Mouse (Mus musculus) thymus, postnatal 4 days (tissue): Measurements from ENCODE around the gene Tmem223.

Source experiments
- DNase-seq: peaks from one replicate; pipeline ENCODE4 v3.0.0; 2021

The Tmem223 gene

DNA sequence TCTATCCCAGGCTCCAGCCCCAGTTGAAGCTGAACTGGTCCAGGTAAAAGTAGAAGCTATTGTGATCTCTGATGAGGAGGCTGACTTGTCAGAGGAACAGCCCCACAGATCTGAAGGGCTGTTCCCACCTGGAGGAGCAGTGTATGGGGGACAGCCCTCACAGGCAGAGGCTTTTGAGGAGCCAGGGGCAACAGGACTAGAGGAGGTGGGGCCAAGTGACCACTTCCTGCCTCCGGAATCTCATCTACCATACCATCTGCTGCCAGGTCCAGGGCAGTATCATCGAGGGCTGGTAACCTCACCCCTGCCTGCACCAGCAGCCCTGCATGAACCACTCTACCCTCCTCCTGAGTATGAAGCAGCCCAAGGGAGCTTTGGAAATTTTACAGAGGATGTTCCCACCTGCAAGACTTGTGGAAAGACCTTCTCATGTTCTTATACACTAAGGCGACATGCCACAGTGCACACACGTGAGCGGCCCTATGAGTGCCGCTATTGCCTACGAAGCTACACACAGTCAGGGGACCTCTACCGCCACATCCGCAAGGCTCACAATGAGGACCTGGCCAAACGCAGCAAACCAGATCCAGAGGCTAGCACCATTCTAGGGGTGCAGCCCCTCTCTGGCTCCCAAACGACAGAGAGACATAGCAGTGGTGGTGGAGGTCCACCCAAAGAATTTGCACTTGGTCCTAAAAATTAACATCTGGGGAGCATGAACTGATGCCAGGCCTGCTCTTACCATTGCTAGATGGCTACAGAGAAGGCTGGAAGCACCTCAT lies 33.3 kb downstream of the Tmem223 start:
- no peak for DNase-seq

DNA sequence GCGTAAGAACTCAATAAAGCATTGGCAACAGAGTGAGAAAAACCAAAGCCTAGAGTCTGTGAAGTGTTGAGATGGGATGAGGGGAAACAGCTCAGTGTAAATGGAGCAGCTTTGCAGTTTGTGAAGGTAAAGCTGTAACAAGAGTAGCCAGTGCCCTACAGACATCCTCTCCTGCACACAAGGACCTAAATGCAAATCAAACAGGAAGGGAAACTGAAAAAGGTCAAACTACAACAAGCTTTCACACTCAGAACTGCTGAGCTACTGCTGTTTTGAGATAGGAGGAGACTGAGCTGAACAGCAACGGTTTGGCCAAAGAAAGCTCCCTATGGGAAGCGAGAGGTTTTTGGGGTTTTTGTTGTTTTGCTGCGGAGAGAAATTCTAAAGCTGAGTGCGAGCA lies 36.0 kb downstream of the Tmem223 start:
- no peak for DNase-seq

DNA sequence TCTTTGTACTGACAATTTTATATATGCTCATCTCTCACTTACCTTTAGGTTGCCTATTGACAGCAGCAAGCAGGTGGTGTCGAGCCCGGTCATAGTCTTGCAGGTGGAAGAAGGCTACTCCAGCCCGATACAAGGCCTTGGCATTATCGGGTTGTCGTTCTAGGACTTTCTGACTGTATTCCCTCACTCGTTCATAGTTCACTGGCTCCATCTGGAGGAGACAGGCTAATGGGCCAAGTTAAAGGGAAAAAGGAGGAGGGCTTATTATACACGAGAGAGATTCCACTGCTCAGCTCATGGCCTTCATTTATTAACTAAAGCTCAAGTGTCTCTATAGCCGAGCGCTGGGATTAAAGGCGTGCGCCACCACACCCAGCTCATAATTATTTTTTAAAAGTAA lies 45.0 kb downstream of the Tmem223 start:
- DNase-seq: no peak

DNA sequence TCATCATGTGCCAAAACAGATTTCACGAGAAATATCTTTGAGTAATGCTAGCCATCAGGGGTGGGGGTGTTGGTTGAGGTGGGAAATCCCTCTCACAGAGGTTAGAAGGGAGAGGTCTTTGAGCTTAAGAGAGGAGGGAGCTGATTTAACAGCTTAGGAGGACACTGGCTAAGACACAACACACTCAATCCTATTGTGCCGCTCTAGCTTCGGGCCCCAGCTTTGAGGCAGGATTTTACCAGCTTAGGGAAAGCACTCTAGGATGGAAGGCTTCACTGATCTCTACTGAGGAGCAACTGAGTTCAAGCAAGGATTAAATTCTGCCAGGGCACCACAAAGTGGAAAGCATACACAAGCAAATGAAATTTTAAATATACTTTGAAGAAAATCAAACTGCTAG lies 46.2 kb downstream of the Tmem223 start:
- DNase-seq: no peak

DNA sequence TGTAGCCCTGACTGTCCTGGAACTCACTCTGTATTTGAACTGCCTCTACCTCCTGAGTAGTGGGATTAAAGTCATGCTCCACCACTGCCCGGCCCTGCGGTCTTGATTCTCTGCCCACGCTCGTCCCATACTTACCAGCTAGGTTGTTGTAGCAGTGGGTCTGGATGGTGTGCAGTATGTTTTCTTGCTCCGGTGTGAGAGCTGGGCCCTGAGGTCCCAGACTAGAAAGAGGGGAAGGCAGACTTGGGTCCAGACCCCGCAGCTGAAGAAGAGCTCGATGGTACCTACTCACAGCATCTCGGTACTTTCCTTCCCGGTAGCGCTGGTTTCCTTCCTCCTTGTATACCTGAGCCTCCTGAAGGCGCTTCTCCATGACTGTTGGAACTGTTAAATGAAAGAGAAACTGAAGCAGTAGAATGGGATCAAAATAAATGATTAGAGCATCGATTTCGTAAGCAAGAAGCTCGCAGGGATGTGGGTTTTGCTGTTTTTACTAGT lies 47.6 kb downstream of the Tmem223 start:
- peak; percentile 36 for DNase-seq

DNA sequence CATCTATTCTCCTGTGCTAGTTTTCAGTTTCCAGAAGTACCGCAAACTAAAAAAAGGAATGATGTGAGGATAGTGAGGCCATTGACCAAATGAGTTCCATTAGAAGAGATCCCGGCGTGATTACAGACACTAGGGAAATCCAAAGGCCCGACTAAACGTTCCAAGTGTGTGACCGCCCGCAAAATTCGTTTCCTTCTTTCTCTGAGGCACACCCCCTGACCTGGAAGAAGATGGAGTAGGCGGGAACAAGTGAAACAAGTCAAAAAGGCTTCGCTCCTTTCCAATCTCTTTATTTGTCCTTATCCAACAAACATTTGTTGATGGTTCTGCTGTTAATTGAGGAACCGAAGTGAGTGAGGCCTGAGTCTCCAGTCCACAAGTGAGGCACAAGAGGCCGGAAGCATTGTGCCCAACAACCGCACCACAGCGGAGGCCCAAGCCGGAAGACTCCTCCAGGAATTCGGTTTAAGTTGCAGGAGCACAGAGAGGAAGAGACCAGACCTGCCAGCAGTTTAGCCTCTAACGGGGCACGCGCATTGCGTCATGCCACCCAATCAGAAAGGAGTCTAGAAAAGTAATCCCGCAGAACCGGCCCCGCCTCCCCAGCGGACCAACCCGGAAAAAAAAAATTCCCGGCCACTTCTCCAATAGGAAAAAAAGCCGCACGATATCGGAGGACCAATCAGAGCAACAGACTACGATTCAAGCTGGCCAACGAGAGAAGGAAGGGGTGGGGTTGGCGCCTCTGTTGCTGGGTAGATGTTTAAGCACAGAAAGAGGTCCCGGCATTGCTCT lies 48.2 kb downstream of the Tmem223 start, which contains the start of gene Ttc9c:
Gene Ttc9c (minus strand): TSS at position 533 of the 795 bp plus-strand sequence.
- peak; percentile 91 for DNase-seq

DNA sequence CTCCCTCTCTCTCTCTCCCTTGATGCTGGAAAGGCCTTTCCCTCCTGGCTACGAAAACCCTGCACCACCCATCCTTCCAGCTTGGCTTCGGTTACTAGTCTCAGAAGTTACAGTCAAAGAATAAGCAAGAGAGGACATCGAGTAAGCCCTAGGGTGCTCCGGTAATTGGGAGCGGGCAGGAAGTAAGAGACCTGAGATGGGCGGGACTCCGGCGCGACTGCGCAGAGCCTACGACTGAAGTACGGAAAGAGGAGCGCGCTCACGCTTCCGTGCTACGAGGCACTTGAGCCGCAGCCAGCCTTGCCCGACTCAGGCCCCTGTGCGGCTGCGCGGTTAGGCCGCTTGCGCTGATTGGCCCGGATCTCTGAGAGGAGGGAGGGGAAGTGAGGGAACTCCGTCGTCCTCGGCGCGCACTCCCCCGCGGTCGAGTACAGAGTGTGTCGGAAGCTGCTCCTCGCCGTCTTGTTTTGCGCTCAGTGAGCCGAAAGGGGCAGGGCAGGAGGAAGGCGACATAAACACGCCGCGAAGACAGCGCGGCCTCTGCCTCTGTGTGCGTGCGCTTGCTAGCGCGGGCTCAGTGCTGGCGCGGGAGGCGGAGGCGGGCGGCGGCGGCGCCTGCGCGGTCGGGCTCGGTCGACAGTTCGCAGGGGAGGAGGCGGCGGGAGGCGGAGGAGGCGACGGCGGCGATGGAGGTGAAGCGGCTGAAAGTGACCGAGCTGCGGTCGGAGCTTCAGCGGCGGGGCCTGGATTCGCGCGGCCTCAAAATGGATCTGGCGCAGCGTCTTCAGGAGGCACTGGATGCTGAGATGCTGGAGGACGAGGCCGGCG lies 49.0 kb downstream of the Tmem223 start, which contains the start of gene Hnrnpul2:
Gene Hnrnpul2 (plus strand): TSS at position 415 of the 828 bp plus-strand sequence.
- DNase-seq: peak; percentile 96

DNA sequence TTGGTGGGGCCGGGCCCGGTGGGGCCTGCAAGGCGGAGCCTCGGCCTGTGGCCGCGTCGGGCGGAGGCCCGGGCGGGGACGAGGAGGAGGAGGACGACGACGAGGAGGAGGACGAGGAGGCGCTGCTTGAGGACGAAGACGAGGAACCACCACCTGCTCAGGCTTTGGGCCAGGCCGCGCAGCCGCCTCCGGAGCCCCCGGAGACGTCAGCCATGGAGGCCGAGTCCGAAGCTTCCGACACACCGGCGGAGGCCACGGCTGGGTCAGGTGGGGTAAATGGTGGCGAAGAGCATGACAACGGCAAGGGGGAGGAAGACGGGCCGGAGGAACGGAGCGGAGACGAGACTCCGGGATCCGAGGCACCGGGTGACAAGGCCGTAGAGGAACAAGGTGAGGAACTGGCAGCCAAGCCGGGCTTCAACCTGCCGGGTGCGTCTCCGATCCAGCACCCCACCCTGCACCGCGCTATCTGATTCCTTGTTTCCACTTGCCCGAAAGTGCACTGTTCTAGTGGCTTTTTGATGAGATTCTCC lies 49.7 kb downstream of the Tmem223 start:
- DNase-seq: peak; percentile 70

DNA sequence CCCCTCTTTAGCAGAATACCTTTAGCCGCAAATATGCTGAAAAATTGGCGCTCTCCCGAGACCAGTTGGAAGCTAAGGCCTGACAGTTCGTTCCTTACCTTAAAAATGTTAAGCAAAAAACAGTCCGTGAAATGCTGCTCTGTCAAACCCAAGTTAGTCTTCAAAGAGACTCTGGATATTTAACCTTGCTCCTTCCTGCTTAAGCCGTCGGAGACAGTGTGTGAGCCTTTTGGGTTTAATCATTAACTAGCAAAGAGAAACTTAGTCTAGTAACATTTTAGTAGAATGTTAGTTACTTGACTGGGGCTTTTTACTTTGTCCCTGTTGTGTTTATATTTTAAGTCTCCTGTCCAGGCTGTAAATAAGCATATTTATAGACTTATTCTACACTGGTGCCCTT lies 50.4 kb downstream of the Tmem223 start:
- no peak for DNase-seq
